Mouse (Mus musculus): ENCODE measurements around the gene Fam89a. TPM values are rescaled to one million over a fixed set of nuclear protein-coding genes. Genes with fewer than 3 reads are reported as not detected.

Gene Fam89a
- polyA plus RNA-seq, 1 experiment from 2014 or later: 6.2 TPM

DNA sequence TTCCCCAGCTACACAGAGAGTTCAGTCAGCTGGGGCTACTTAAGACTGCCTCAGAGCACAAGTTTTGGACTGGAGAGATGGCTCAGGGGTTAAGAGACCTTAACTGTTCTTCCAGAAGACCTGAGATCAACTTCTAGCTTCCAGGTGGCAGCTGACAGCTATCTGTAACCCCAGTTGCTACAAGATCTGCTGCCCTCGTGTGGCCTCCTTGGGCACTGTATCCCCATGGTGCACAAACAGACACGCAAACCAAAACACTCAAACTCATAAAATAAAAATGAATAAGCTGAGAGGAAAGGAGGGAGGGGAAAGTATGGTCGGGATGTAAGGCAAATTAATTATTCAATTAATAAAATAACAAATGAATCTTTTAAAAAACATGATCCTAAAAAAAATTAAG, 6.9 kb upstream of the Fam89a start:
- no peak overlapping the region for H3K9ac ChIP-seq (ENCODE audit: low read depth, low read length)
- peaks cover 14% of the 10 kb centered on the region for H3K4me1 ChIP-seq (ENCODE audit: control insufficient read depth, insufficient read depth, low read length)
- 53% methylated on average over 3 of the region's 3 CpGs for whole genome bisulfite sequencing
- ATAC-seq (ENCODE audit: low FRiP score, low TSS enrichment): no peak
- no peaks in the 10 kb centered on the region for H3K9me3 ChIP-seq (ENCODE audit: control insufficient read depth, low read length)
- H3K27me3 ChIP-seq (ENCODE audit: control insufficient read depth, insufficient read depth, low read length): no peaks in the 10 kb centered on the region
- H3K27ac ChIP-seq (ENCODE audit: low read depth, low read length): no peak overlapping the region
- H3K36me3 ChIP-seq (ENCODE audit: control insufficient read depth, insufficient read depth, low read length): no peaks in the 10 kb centered on the region
- H3K4me2 ChIP-seq (replicated peaks; ENCODE audit: low read depth, low read length): no peak overlapping the region
- H3K4me3 ChIP-seq (ENCODE audit: low read length): no peak overlapping the region

DNA sequence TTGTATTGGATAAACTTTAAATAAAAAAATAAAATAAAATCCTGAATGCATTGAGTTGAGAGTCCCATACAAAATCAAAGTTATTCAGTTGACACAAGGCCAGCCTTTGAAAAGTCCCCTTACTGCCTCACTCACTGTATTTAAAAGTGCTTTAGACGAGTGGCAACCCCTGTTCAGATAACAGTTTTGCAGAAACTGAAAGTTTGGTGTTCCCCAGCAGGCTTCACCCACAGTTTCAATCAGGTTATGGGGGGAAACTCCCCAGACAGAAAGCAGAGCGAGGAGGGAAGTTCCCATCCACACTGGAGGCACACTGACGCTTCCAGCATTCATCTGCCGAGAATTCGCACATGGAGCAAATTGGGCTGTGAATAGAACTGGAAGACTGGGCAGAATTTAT, 5.0 kb upstream of the Fam89a start:
- Histone ChIP-seq H3K4me2 (replicated peaks; ENCODE audit: low read depth, low read length) (no peak overlapping the region), H3K9me3 (ENCODE audit: control insufficient read depth, low read length) (no peaks in the 10 kb centered on the region), H3K36me3 (ENCODE audit: control insufficient read depth, insufficient read depth, low read length) (no peaks in the 10 kb centered on the region), H3K4me1 (ENCODE audit: control insufficient read depth, insufficient read depth, low read length) (peaks cover 20% of the 10 kb centered on the region), H3K27me3 (ENCODE audit: control insufficient read depth, insufficient read depth, low read length) (peaks cover 5% of the 10 kb centered on the region; the same call in 1 of the 2 replicates), H3K27ac (ENCODE audit: low read depth, low read length) (no peak overlapping the region), H3K4me3 (ENCODE audit: low read length) (no peak overlapping the region), H3K9ac (ENCODE audit: low read depth, low read length) (no peak overlapping the region)
- 81% methylated on average over 5 of the region's 5 CpGs for WGBS
- ATAC-seq (ENCODE audit: low FRiP score, low TSS enrichment): no peak

DNA sequence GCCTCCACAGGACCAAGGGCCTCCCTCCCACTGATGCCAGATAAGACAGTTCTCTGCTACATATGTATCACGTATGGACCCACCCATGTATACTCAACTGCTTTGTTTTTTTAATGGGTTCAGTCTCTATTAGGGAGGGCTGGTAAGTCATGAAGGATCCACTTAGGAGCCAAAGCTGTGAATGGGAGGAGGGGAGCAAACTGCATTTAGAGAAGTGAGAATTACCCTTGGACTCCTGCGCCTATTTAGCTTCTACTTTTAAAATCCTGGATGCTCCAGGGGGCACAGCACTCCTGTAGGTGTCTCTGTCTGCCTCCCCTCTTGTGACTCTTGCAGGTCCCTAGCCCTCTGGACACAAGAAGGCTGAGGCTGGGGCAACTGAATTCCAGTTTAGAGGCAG, 4.5 kb upstream of the Fam89a start:
- WGBS: 76% methylated on average over 2 of the region's 2 CpGs
- ATAC-seq (ENCODE audit: low FRiP score, low TSS enrichment): no peak
- H3K9ac ChIP-seq (ENCODE audit: low read depth, low read length): no peak overlapping the region

DNA sequence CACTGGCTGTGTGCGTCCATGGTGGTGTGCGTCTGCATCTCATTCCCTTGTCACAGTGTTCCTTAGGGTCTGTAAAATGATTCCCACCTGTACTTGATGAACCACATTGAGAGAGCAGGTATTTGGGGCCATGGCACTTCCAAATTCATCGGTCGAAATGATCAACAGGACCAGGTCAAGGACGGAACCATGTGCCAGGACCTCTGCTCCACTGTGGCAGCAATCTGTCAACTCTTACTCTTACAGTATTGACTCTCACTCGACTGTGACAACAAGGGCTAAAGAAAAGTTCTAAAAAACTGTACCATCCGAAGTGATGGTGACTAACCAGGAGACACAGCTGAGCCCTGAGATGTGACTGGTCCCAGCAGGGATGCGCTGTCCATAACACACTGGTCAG, 3.8 kb upstream of the Fam89a start:
- WGBS: 79% methylated on average over 8 of the region's 8 CpGs

More for the DNA sequence above, 4.5 kb upstream of the Fam89a start:
- no peak overlapping the region for H3K4me2 ChIP-seq (replicated peaks; ENCODE audit: low read depth, low read length)
- H3K27me3 ChIP-seq (ENCODE audit: control insufficient read depth, insufficient read depth, low read length): peaks cover 9% of the 10 kb centered on the region
- H3K27ac ChIP-seq (ENCODE audit: low read depth, low read length): no peak overlapping the region
- no peaks in the 10 kb centered on the region for H3K36me3 ChIP-seq (ENCODE audit: control insufficient read depth, insufficient read depth, low read length)
- peaks cover 20% of the 10 kb centered on the region for H3K4me1 ChIP-seq (ENCODE audit: control insufficient read depth, insufficient read depth, low read length)
- no peaks in the 10 kb centered on the region for H3K9me3 ChIP-seq (ENCODE audit: control insufficient read depth, low read length)
- H3K4me3 ChIP-seq (ENCODE audit: low read length): no peak overlapping the region

DNA sequence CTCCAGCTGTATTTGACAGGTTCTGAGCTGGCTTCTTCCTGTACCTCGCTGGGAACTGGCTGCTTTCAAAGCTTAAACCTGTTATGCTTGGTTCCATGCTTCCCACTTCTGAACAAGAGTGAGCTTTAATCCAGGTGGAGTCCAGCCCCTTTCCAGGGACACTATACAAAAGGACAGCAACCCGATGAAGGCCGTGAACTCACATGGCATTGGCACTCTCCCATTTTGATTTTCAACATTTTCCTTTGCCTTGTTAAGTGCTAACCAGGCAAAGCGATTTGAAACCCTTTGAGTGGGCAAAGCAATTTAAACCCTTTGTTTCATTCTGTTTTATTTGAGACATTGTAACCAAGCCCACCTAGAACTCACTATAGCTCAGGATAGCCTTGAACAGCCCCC, 3.2 kb upstream of the Fam89a start:
- 41% methylated on average over 4 of the region's 4 CpGs for WGBS
- no peak overlapping the region for H3K4me3 ChIP-seq (ENCODE audit: low read length)
- no peak for ATAC-seq (ENCODE audit: low FRiP score, low TSS enrichment)
- no peaks in the 10 kb centered on the region for H3K9me3 ChIP-seq (ENCODE audit: control insufficient read depth, low read length)
- H3K36me3 ChIP-seq (ENCODE audit: control insufficient read depth, insufficient read depth, low read length): no peaks in the 10 kb centered on the region
- H3K27ac ChIP-seq (ENCODE audit: low read depth, low read length): peak overlapping the region; percentile 68; the same call in 1 of the 2 replicates
- H3K27me3 ChIP-seq (ENCODE audit: control insufficient read depth, insufficient read depth, low read length): peaks cover 17% of the 10 kb centered on the region
- H3K4me2 ChIP-seq (replicated peaks; ENCODE audit: low read depth, low read length): no peak overlapping the region
- no peak overlapping the region for H3K9ac ChIP-seq (ENCODE audit: low read depth, low read length)
- peaks cover 28% of the 10 kb centered on the region for H3K4me1 ChIP-seq (ENCODE audit: control insufficient read depth, insufficient read depth, low read length)

More for the DNA sequence above, 3.8 kb upstream of the Fam89a start:
- Histone ChIP-seq H3K9ac (ENCODE audit: low read depth, low read length) (no peak overlapping the region), H3K9me3 (ENCODE audit: control insufficient read depth, low read length) (no peaks in the 10 kb centered on the region), H3K36me3 (ENCODE audit: control insufficient read depth, insufficient read depth, low read length) (no peaks in the 10 kb centered on the region), H3K27me3 (ENCODE audit: control insufficient read depth, insufficient read depth, low read length) (peaks cover 16% of the 10 kb centered on the region), H3K4me3 (ENCODE audit: low read length) (no peak overlapping the region), H3K4me2 (replicated peaks; ENCODE audit: low read depth, low read length) (no peak overlapping the region), H3K27ac (ENCODE audit: low read depth, low read length) (no peak overlapping the region), H3K4me1 (ENCODE audit: control insufficient read depth, insufficient read depth, low read length) (peaks cover 25% of the 10 kb centered on the region)
- no peak for ATAC-seq (ENCODE audit: low FRiP score, low TSS enrichment)

DNA sequence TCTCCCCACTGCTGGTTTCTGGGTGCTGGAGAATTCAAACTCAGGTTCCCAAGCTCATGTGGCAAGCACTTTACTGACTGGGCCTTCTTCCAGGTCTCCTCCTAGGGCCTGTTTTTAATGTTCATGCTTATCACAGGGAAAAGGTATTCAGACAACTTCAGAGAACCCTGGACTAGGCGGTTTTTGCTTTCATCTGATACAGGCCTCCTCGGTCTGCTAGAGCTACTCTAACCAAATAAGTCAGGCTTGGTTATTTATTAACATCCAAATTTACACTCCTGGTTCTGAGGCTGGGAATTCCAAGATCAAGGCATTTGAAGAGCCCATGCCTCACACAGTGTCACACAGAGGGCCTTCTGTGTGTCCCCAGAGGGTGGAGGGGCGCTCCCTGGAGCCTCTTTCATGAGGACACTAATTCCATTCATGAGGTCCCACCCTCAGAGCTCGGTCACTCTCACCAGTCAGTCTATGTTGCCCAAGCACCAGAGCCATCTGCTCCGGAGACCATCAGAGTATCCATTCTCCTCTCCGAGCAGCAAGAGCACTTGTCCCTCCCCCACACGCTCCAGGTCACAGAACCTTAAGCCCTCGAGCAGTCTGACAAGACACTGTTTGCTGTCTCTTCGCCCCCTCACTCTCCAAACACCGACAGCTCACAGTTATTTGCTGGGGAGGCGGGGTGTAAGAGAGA, 2.6 kb upstream of the Fam89a start:
- Histone ChIP-seq H3K9me3 (ENCODE audit: control insufficient read depth, low read length) (no peaks in the 10 kb centered on the region), H3K4me3 (ENCODE audit: low read length) (no peak overlapping the region), H3K4me1 (ENCODE audit: control insufficient read depth, insufficient read depth, low read length) (peaks cover 28% of the 10 kb centered on the region), H3K27me3 (ENCODE audit: control insufficient read depth, insufficient read depth, low read length) (peaks cover 20% of the 10 kb centered on the region), H3K36me3 (ENCODE audit: control insufficient read depth, insufficient read depth, low read length) (no peaks in the 10 kb centered on the region), H3K4me2 (replicated peaks; ENCODE audit: low read depth, low read length) (no peak overlapping the region), H3K27ac (ENCODE audit: low read depth, low read length) (peak overlapping the region; percentile 68), H3K9ac (ENCODE audit: low read depth, low read length) (no peak overlapping the region)
- 7% methylated on average over 11 of the region's 11 CpGs for WGBS
- ATAC-seq (ENCODE audit: low FRiP score, low TSS enrichment): peak; percentile 60

DNA sequence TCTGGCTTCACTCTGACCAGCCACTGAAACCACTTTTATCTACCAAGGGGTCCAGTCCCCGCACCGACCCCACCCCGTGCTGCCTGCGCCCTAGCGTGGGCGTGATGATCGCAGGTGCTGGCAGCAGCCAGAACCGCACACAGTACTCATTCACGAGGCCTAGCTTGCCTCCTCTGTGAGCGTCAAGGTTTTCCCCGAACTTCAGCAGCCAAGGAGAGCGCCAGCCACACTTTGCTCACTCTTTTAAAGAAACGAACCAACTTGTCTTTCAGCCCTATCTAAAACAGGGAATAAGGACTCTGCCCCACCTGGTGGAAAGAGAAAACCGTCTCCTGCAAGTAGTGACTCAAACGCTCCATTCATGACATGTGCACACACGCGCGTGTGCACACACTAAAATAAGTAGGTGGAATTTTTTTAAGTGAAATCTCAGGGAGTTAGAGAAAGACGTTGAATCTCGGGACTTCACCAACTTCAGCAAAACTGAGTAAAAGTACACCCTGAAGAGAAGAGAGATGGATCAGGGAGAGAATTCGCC, 762 bp upstream of the Fam89a start:
- 38% methylated on average over 21 of the region's 21 CpGs for WGBS
- H3K27me3 ChIP-seq (ENCODE audit: control insufficient read depth, insufficient read depth, low read length): peaks cover 20% of the 10 kb centered on the region

DNA sequence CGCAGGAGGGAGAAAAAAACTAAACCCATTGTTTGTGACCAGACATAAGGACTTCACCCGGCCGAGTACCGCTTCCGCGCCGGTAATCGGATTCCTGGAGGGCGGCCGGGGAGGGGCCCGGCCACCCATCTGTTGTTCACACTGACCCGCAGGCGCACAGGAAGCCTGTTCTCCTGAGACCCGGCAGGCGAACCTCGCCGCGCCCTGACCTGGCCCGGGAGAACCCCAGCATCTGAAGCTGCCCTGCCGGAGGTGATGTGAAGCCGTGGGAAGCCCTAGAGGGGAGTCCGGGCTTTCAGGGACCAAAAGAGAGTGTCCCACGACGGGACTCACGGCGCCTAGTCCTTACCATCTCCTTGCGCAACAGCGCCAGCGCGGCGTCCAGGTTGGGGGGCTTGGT, 441 bp downstream of the Fam89a start:
- no peaks in the 10 kb centered on the region for H3K36me3 ChIP-seq (ENCODE audit: control insufficient read depth, insufficient read depth, low read length)
- peak overlapping the region; percentile 96 for H3K4me2 ChIP-seq (replicated peaks; ENCODE audit: low read depth, low read length)
- peaks cover 20% of the 10 kb centered on the region for H3K27me3 ChIP-seq (ENCODE audit: control insufficient read depth, insufficient read depth, low read length)
- peaks cover 28% of the 10 kb centered on the region for H3K4me1 ChIP-seq (ENCODE audit: control insufficient read depth, insufficient read depth, low read length)
- no peaks in the 10 kb centered on the region for H3K9me3 ChIP-seq (ENCODE audit: control insufficient read depth, low read length)
- under 1% methylated on average over 31 of the region's 31 CpGs for WGBS
- H3K27ac ChIP-seq (ENCODE audit: low read depth, low read length): no peak overlapping the region
- H3K4me3 ChIP-seq (ENCODE audit: low read length): peak overlapping the region; percentile 71
- no peak; the same call in 1 of the 2 replicates for ATAC-seq (ENCODE audit: low FRiP score, low TSS enrichment)
- H3K9ac ChIP-seq (ENCODE audit: low read depth, low read length): peak overlapping the region; percentile 67

More for the DNA sequence above, 762 bp upstream of the Fam89a start:
- Histone ChIP-seq H3K9ac (ENCODE audit: low read depth, low read length) (no peak overlapping the region), H3K36me3 (ENCODE audit: control insufficient read depth, insufficient read depth, low read length) (no peaks in the 10 kb centered on the region), H3K4me1 (ENCODE audit: control insufficient read depth, insufficient read depth, low read length) (peaks cover 28% of the 10 kb centered on the region), H3K4me3 (ENCODE audit: low read length) (no peak overlapping the region), H3K9me3 (ENCODE audit: control insufficient read depth, low read length) (no peaks in the 10 kb centered on the region), H3K27ac (ENCODE audit: low read depth, low read length) (no peak overlapping the region), H3K4me2 (replicated peaks; ENCODE audit: low read depth, low read length) (peak overlapping the region; percentile 96)
- ATAC-seq (ENCODE audit: low FRiP score, low TSS enrichment): no peak

DNA sequence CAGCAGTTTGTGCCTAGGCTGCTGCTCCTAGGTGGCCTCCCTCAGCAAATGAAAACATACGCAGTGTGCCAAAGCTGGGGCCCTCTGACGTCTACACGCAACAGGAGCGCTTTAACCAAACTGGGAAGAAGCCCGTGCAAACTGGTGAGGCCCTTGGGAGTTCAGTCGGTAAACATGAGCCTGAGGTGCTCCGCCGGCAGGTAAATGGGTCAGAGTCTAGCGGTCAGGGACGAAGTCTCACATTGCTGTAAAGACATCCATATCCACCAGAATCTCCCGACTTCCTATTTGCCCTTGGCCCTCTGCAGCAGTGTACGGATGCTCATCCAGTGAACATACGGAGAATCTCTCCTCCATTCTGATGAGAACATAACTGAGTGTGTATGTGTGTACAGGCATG, 5.0 kb downstream of the Fam89a start:
- H3K9ac ChIP-seq (ENCODE audit: low read depth, low read length): no peak overlapping the region
- 70% methylated on average over 13 of the region's 13 CpGs for WGBS

More for the DNA sequence above, 5.0 kb downstream of the Fam89a start:
- ATAC-seq (ENCODE audit: low FRiP score, low TSS enrichment): no peak
- H3K9me3 ChIP-seq (ENCODE audit: control insufficient read depth, low read length): no peaks in the 10 kb centered on the region
- 0 out of 2 replicates have a peak, but pooled peaks cover under 1% of the 10 kb centered on the region for H3K36me3 ChIP-seq (ENCODE audit: control insufficient read depth, insufficient read depth, low read length)
- H3K27me3 ChIP-seq (ENCODE audit: control insufficient read depth, insufficient read depth, low read length): peaks cover 16% of the 10 kb centered on the region
- peaks cover 9% of the 10 kb centered on the region; the same call in 1 of the 2 replicates for H3K4me1 ChIP-seq (ENCODE audit: control insufficient read depth, insufficient read depth, low read length)
- H3K4me2 ChIP-seq (replicated peaks; ENCODE audit: low read depth, low read length): no peak overlapping the region
- no peak overlapping the region for H3K4me3 ChIP-seq (ENCODE audit: low read length)
- no peak overlapping the region for H3K27ac ChIP-seq (ENCODE audit: low read depth, low read length)

Measured in kidney, embryonic 14.5 days (tissue).